Comparison of ENCODE assay signal across 9 mouse cellular contexts in genomic region chr8:106022483-106022882, GRCm38 (mm10). TPM values are rescaled to one million over a fixed set of nuclear protein-coding genes. Genes with fewer than 3 reads are reported as not detected.
DNase-seq lines count a peak whose midpoint lies in the region; ATAC-seq and TF ChIP-seq lines count a peak whose summit lies in the region.
"Had no signal": no experiment of that assay in that cellular context is flagged by ENCODE, and none has a peak within 500 bp of the region (broad histone marks: within the 10 kb centered on the region; RNA-seq: fewer than 3 reads in every experiment).

No protein-coding gene starts in this region.

- no peak overlapping the region for H3K4me2 ChIP-seq in liver, embryonic 14.5 days (ENCODE audit: low read depth)

- TF ChIP-seq EP300 in liver, embryonic 14.5 days (IDR thresholded peaks at IDR 0.05; ENCODE audit: low read depth): no peak

- H3K27ac ChIP-seq in liver, embryonic 14.5 days: no peak overlapping the region
- H3K27ac ChIP-seq in thymus, adult 2 months (ENCODE audit: control insufficient read depth, insufficient read depth, low read length): no peak overlapping the region

- H3K4me1 ChIP-seq in liver, embryonic 14.5 days (replicated peaks; ENCODE audit: control insufficient read depth in 2 of 2, insufficient read depth in 2 of 2, low read length in 1 of 2): peaks cover 5 to 8% of the 10 kb centered on the region in 2 experiments; a peak in 3 of 4 replicates
- H3K4me1 ChIP-seq in thymus, adult 2 months (replicated peaks; ENCODE audit: control insufficient read depth, insufficient read depth, low read length): peaks cover 9% of the 10 kb centered on the region

- H3K36me3 ChIP-seq in liver, embryonic 14.5 days (replicated peaks; ENCODE audit: control insufficient read depth, insufficient read depth, low read depth): peaks cover 3% of the 10 kb centered on the region; the same call in 1 of the 2 replicates
- no peaks in the 10 kb centered on the region for H3K36me3 ChIP-seq in thymus, adult 2 months (ENCODE audit: control insufficient read depth, insufficient read depth, low read length)

- TF ChIP-seq POLR2A in thymus, adult 2 months (IDR thresholded peaks at IDR 0.05; ENCODE audit: control insufficient read depth, extremely low read depth, insufficient read depth, low read length, poor library complexity): no peak

- no peaks in the 10 kb centered on the region for H3K27me3 ChIP-seq in liver, embryonic 14.5 days (ENCODE audit: control insufficient read depth, insufficient read depth, low read length)
- no peaks in the 10 kb centered on the region for H3K27me3 ChIP-seq in thymus, adult 2 months (ENCODE audit: control insufficient read depth, insufficient read depth, low read length)

- no peak overlapping the region for H3K9ac ChIP-seq in liver, embryonic 14.5 days (replicated peaks)

- no peak overlapping the region for H3K4me3 ChIP-seq in liver, embryonic 14.5 days (ENCODE audit: insufficient read depth in 1 of 2, low read depth in 2 of 2, low read length in 2 of 2)
- no peak overlapping the region for H3K4me3 ChIP-seq in thymus, adult 2 months (ENCODE audit: control insufficient read depth, insufficient read depth, low read length)

- ATAC-seq in liver, embryonic 14.5 days (ENCODE audit: insufficient read depth): peak; percentile 53; the same call in 1 of the 2 replicates
- ATAC-seq in neutrophil, adult 5-6 weeks (ENCODE audit: extremely low read depth, insufficient number of reproducible peaks, low FRiP score, poor library complexity, severe bottlenecking): peak; percentile 97

- TF ChIP-seq CTCF in liver, embryonic 14.5 days (IDR thresholded peaks at IDR 0.05; ENCODE audit: low read depth): peak; percentile 97
- peak; percentile 36; the same call in 1 of the 2 replicates for TF ChIP-seq CTCF in thymus, adult 2 months (IDR thresholded peaks at IDR 0.05; ENCODE audit: borderline replicate concordance, control insufficient read depth, extremely low read depth, insufficient read depth, low read length, poor library complexity)

- intact Hi-C loops in gastrocnemius, postnatal 36 days (cut with DNase I): loop anchor here (1.0 to 10.0 kb wide), 3 partner anchors 31 to 308 kb away; partner anchors contain the start of gene Dus2

- H3K9me3 ChIP-seq in liver, embryonic 14.5 days (ENCODE audit: control insufficient read depth, low read length): no peaks in the 10 kb centered on the region

- DNase-seq in CD4-positive helper T cell, adult 2 months (ENCODE audit: low read depth, low spot score): peak; percentile 76
- peak; percentile 49 for DNase-seq in adrenal gland, adult 8-10 months
- DNase-seq in embryo, embryonic 11 days: peak; percentile 80
- peak; percentile 45 to 54 for DNase-seq in gastrocnemius, postnatal 36 days
- peak; percentile 76 to 85 for DNase-seq in kidney, postnatal 25 days
- peak; percentile 58 to 66 (median 61) for DNase-seq in liver, embryonic 14.5 days (ENCODE audit: low read depth in 3 of 3, low spot score in 3 of 3)
- peak; percentile 86 for DNase-seq in thymus, adult 2 months

RNA-seq across cellular contexts. Expression of gene Ddx28, which starts 10.8 kb away (rescaled TPM):
- 10 to 100 TPM; 17.3 to 19.0 (median 17.9) TPM for total RNA-seq in adrenal gland, adult 8-10 months (2022)
- 1 to 10 TPM; 8.2 to 9.6 TPM for total RNA-seq in gastrocnemius, postnatal 36 days (2021)
- polyA plus RNA-seq in liver, embryonic 14.5 days (2012; rRNA removed): 6.6 and 6.8 TPM in 2 replicates
- 9.1 and 9.4 TPM in 2 replicates for polyA plus RNA-seq in liver, embryonic 14.5 days (2014; fragmentation: Nextera tagmentation; extraction: Ambion mirVana)
- total RNA-seq in neutrophil, adult 5-6 weeks (2017): 7.2 and 7.7 TPM in 2 replicates
- 16.7 and 20.3 TPM in 2 replicates for polyA plus RNA-seq in thymus, adult 2 months (2012; rRNA removed)

RNA-seq across cellular contexts. Expression of gene Dpep2nb, which starts 16.7 kb away (rescaled TPM):
- not detected for total RNA-seq in adrenal gland, adult 8-10 months (2022)
- not detected for total RNA-seq in gastrocnemius, postnatal 36 days (2021)
- not detected in 2 replicates for polyA plus RNA-seq in liver, embryonic 14.5 days (2012; rRNA removed)
- polyA plus RNA-seq in liver, embryonic 14.5 days (2014; fragmentation: Nextera tagmentation; extraction: Ambion mirVana): not detected in 2 replicates
- not detected in 2 replicates for total RNA-seq in neutrophil, adult 5-6 weeks (2017)
- polyA plus RNA-seq in thymus, adult 2 months (2012; rRNA removed): not detected in 2 replicates
- polyA plus RNA-seq: gonadal fat pad, adult 2 months had no signal

RNA-seq across cellular contexts. Expression of gene Dus2, which starts 31.3 kb away (rescaled TPM):
- total RNA-seq in adrenal gland, adult 8-10 months (2022): 10 to 100 TPM; 16.1 to 26.6 (median 22.3) TPM
- total RNA-seq in gastrocnemius, postnatal 36 days (2021): 1 to 10 TPM; 9.7 to 10.0 TPM
- polyA plus RNA-seq in liver, embryonic 14.5 days (2012; rRNA removed): 6.8 and 8.7 TPM in 2 replicates
- 9.8 and 10.5 TPM in 2 replicates for polyA plus RNA-seq in liver, embryonic 14.5 days (2014; fragmentation: Nextera tagmentation; extraction: Ambion mirVana)
- 19.4 and 19.6 TPM in 2 replicates for total RNA-seq in neutrophil, adult 5-6 weeks (2017)
- 19.8 and 22.3 TPM in 2 replicates for polyA plus RNA-seq in thymus, adult 2 months (2012; rRNA removed)

RNA-seq across cellular contexts. Expression of gene Nfatc3, which starts 36.2 kb away (rescaled TPM):
- 10 to 100 TPM; 42.3 to 54.0 (median 43.6) TPM for total RNA-seq in adrenal gland, adult 8-10 months (2022)
- total RNA-seq in gastrocnemius, postnatal 36 days (2021): 10 to 100 TPM; 19.5 to 22.8 TPM
- 10.2 TPM in 2 replicates for polyA plus RNA-seq in liver, embryonic 14.5 days (2012; rRNA removed)
- 2.6 and 2.7 TPM in 2 replicates for polyA plus RNA-seq in liver, embryonic 14.5 days (2014; fragmentation: Nextera tagmentation; extraction: Ambion mirVana)
- 104 and 107 TPM in 2 replicates for total RNA-seq in neutrophil, adult 5-6 weeks (2017)
- polyA plus RNA-seq in thymus, adult 2 months (2012; rRNA removed): 161 and 186 TPM in 2 replicates

RNA-seq across cellular contexts. Expression of gene Dpep3, which starts 43.3 kb away (rescaled TPM):
- total RNA-seq in adrenal gland, adult 8-10 months (2022): not detected
- total RNA-seq in gastrocnemius, postnatal 36 days (2021): not detected
- not detected in 2 replicates for polyA plus RNA-seq in liver, embryonic 14.5 days (2012; rRNA removed)
- polyA plus RNA-seq in liver, embryonic 14.5 days (2014; fragmentation: Nextera tagmentation; extraction: Ambion mirVana): not detected in 2 replicates
- not detected in 2 replicates for total RNA-seq in neutrophil, adult 5-6 weeks (2017)
- polyA plus RNA-seq in thymus, adult 2 months (2012; rRNA removed): 0.09 TPM in 1 of 2 replicates, not detected in the other
